Mouse (Mus musculus) limb, embryonic 14.5 days (tissue): ENCODE data around the gene 4930452B06Rik. TPM values are rescaled to one million over a fixed set of nuclear protein-coding genes. Genes with fewer than 3 reads are reported as not detected.

Experiments used
- ATAC-seq: fragments of 200-750 bp; cut with Nextera tagmentation; 2 replicates; pipeline ENCODE4 v1.8.0; 2017; ENCODE audit warnings: low read depth, moderate number of reproducible peaks, moderate TSS enrichment; ENCODE audit not compliant: low FRiP score
- DNase-seq: peaks from one replicate; pipeline ENCODE4 v3.0.0-alpha.2; 2015; ENCODE audit warnings: low spot score
- H3K27ac ChIP-seq: fragments of 300-500 bp; sonication (generic); replicated peaks from 2 replicates; pipeline ENCODE4 v1.5.1; 2014; ENCODE audit warnings: low read depth, mild to moderate bottlenecking, low read length, moderate library complexity, mixed read lengths
- H3K27me3 ChIP-seq: fragments of 300-500 bp; sonication (generic); 2 replicates; pipeline ENCODE4 v1.6.1; 2014; ENCODE audit warnings: low read length, mixed read lengths; ENCODE audit not compliant: control insufficient read depth, insufficient read depth
- H3K36me3 ChIP-seq: fragments of 300-500 bp; sonication (generic); 2 replicates; pipeline ENCODE4 v1.6.1; 2014; ENCODE audit warnings: mild to moderate bottlenecking, low read length, moderate library complexity, mixed read lengths; ENCODE audit not compliant: control insufficient read depth, insufficient read depth
- H3K4me1 ChIP-seq: fragments of 300-500 bp; sonication (generic); 2 replicates; pipeline ENCODE4 v1.6.1; 2014; ENCODE audit warnings: antibody characterized with exemption, low read length, mixed read lengths; ENCODE audit not compliant: control insufficient read depth, insufficient read depth
- H3K4me2 ChIP-seq: fragments of 300-500 bp; sonication (generic); replicated peaks from 2 replicates; pipeline ENCODE4 v1.6.1; 2014; ENCODE audit warnings: low read depth, mild to moderate bottlenecking, low read length, moderate library complexity; ENCODE audit not compliant: severe bottlenecking
- H3K4me3 ChIP-seq: fragments of 300-500 bp; sonication (generic); replicated peaks from 2 replicates; pipeline ENCODE4 v1.5.1; 2014; ENCODE audit warnings: low read length
- H3K9ac ChIP-seq: fragments of 300-500 bp; sonication (generic); 2 replicates; pipeline ENCODE4 v1.6.1; 2014; ENCODE audit warnings: mild to moderate bottlenecking, low read depth, low read length, moderate library complexity; ENCODE audit not compliant: severe bottlenecking
- H3K9me3 ChIP-seq: fragments of 300-500 bp; sonication (generic); 2 replicates; pipeline ENCODE4 v1.6.1; 2016; ENCODE audit warnings: low read length; ENCODE audit not compliant: control insufficient read depth
- POLR2A ChIP-seq: fragments of 200-500 bp; IDR thresholded peaks from 2 replicates; pipeline ENCODE4 v1.8.0; 2012; ENCODE audit warnings: inconsistent platforms, mild to moderate bottlenecking, moderate library complexity, borderline replicate concordance; ENCODE audit not compliant: insufficient read depth, insufficient read length; ENCODE audit errors: extremely low read depth
- WGBS: fragments of 180-500 bp; shearing (Covaris S2); extraction: QIAGEN DNeasy Blood & Tissue Kit; methylation state at CpG from one replicate; pipeline ENCODE4 v1.1.7; 2014; 5-methylcytosine and 5-hydroxymethylcytosine counted together
- polyA plus RNA-seq, 2 experiments: library from polyadenylated mRNA; depleted of rRNA in 1 of 2; stranded (reverse) in 1 of 2; unstranded in 1 of 2; fragments of >200 nt; fragmentation: Nextera tagmentation in 1 of 2; extraction: Ambion mirVana in 1 of 2; gene quantifications; 2 replicates each; pipeline versions ENCODE4 v1.2.1 to v1.2.3; 2012 to 2014

4930452B06Rik gene
- polyA plus RNA-seq, 2 experiments, result 2.7 to 5.0 TPM

DNA sequence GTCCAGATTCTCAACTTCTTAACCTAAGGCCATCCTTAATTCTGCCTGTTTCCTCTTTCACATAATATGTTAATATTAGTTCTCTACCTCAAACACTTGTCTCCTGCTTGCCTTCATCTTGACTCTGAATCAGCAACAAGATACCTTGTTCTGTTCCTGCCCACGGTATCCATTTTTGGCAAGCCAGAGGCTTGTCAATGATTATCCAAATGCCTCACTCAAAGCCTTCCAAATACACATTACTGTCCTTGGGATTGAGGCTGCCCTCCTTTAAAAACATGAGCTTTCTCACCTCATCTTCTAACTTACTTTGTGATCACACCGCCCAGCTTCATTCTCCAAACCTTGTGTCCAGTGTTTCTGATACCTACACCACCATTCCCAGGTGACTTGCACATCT lies 170.3 kb downstream of the 4930452B06Rik start:
- H3K36me3 ChIP-seq, result no peaks in the 10 kb centered on the region
- no peaks in the 10 kb centered on the region for H3K9me3 ChIP-seq
- H3K4me3 ChIP-seq, result no peak overlapping the region
- no peak overlapping the region for H3K27ac ChIP-seq
- WGBS, result 87% methylated on average over 2 of the region's 2 CpGs
- no peaks in the 10 kb centered on the region for H3K27me3 ChIP-seq
- TF ChIP-seq POLR2A, result no peak
- H3K9ac ChIP-seq, result no peak overlapping the region
- H3K4me2 ChIP-seq, result no peak overlapping the region
- DNase-seq, result no peak
- no peak for ATAC-seq
- H3K4me1 ChIP-seq, result no peaks in the 10 kb centered on the region

DNA sequence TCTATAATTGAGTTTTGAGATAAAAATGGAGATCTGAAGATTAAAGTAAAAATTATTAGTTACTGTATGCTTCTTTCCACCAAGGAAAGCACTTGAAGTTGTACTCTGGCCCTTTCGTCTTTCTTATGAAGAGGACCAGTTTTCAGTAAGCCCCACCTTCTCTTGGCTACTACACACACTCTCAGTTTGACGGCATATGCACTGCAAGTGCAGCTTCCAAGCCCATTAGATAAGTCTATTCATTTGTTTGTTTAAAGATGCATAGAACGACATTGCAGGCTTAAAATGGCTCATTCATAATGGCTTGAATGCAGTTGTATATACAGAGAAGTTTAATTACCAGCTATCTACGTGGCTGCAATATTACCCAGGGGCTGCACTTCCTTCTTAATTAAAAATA lies 171.1 kb downstream of the 4930452B06Rik start:
- Histone ChIP-seq H3K36me3 (no peaks in the 10 kb centered on the region), H3K4me1 (no peaks in the 10 kb centered on the region), H3K9ac (no peak overlapping the region), H3K4me3 (no peak overlapping the region), H3K9me3 (no peaks in the 10 kb centered on the region), H3K27ac (no peak overlapping the region), H3K27me3 (no peaks in the 10 kb centered on the region), H3K4me2 (no peak overlapping the region)
- no peak for TF ChIP-seq POLR2A
- no peak for DNase-seq
- 72% methylated on average over 4 of the region's 4 CpGs for WGBS
- no peak for ATAC-seq

DNA sequence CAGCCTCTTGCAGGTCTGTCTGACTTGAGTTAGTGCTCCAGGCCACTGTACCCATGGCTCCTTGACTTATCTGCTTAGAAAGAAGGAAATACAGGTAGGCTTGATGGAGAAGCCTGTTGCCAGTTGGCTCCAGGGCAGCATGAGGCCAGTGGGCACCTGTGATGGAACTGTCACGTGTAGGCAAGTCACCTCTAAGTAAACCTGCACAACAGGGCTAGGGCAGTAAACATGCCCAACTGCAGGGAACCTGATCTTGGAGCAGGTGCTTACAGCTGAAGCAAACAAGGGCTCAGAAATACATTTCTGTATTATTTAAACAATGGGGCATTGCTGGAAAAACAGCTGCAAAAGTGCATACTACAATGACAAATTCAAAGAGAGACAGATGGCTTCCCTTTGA lies 171.8 kb downstream of the 4930452B06Rik start:
- 71% methylated on average over 1 of the region's 1 CpGs for WGBS
- no peaks in the 10 kb centered on the region for H3K4me1 ChIP-seq
- H3K36me3 ChIP-seq, result no peaks in the 10 kb centered on the region
- no peaks in the 10 kb centered on the region for H3K9me3 ChIP-seq
- ATAC-seq (no peak), DNase-seq (no peak)
- H3K27ac ChIP-seq, result no peak overlapping the region
- no peak for TF ChIP-seq POLR2A
- no peaks in the 10 kb centered on the region for H3K27me3 ChIP-seq
- H3K4me3 ChIP-seq, result no peak overlapping the region
- H3K9ac ChIP-seq, result no peak overlapping the region
- no peak overlapping the region for H3K4me2 ChIP-seq

DNA sequence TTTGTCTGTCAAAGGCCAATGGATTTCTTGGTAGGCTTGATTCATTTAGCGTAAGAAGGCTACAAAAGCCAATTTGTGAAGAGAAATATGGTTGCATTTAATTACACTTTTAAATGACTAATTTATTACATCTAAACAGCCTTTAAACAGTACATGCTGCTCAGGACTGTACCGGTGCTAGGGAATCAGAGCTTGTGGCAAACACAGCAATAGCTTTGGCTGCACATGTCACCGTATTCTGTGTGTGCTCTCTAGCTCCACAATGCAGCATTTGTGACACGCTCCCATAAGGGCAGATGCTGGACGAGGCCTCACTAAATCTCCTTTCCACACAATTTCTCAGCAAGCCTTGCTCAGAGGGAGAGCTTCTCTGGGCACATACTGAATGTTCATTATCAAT lies 187.9 kb downstream of the 4930452B06Rik start:
- Histone ChIP-seq H3K9me3 (0 out of 2 replicates have a peak, but pooled peaks cover 5% of the 10 kb centered on the region), H3K27ac (no peak overlapping the region), H3K4me3 (no peak overlapping the region), H3K9ac (no peak overlapping the region), H3K36me3 (no peaks in the 10 kb centered on the region), H3K4me1 (peaks cover 5% of the 10 kb centered on the region; the same call in 1 of the 2 replicates), H3K4me2 (no peak overlapping the region), H3K27me3 (no peaks in the 10 kb centered on the region)
- WGBS, result 38% methylated on average over 5 of the region's 5 CpGs
- no peak for TF ChIP-seq POLR2A
- DNase-seq, result no peak
- no peak for ATAC-seq

DNA sequence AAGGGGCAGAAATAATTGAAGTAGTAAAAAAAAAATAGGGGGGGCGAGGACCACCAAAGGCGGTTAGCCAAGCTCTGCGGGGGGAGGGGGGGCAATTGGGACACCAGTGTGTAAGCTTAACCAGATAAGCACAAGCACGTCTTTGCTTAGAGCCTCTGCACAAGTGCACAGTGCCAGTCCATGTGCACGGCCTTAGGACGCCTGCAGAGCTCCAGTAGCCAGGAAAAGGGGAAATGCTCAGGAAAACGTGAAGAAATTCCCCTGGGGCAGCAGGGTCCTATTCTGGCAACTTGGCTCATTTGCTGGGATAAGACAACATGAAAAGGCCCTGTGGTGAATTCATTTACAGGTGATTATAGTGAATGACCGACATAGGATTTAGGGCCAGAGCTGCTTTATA lies 188.7 kb downstream of the 4930452B06Rik start:
- Histone ChIP-seq H3K27ac (no peak overlapping the region), H3K27me3 (no peaks in the 10 kb centered on the region), H3K4me1 (peaks cover 5% of the 10 kb centered on the region; the same call in 1 of the 2 replicates), H3K36me3 (no peaks in the 10 kb centered on the region), H3K9ac (no peak overlapping the region), H3K9me3 (0 out of 2 replicates have a peak, but pooled peaks cover 5% of the 10 kb centered on the region), H3K4me2 (no peak overlapping the region), H3K4me3 (no peak overlapping the region)
- 21% methylated on average over 8 of the region's 8 CpGs for WGBS
- DNase-seq (no peak), ATAC-seq (no peak)
- TF ChIP-seq POLR2A, result no peak

DNA sequence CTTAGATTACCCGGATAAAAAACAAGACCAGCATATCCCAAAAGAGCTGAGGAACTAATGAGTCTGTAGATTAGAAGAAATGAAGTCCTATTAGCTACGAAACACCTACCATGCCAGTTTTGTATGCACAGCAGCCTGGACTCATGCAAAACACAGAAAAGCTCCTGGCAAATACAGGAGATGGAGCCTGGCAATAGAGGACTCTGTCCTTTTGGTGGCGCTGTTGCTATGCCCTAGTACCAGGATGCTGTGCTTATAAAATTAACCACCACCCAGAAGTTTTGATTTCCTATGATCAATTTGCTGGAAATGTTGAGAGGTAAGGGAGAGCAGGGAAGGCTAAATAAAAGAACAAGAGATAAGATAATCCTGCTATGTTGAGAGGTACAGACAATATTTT lies 189.4 kb downstream of the 4930452B06Rik start:
- Histone ChIP-seq H3K4me2 (no peak overlapping the region), H3K4me3 (no peak overlapping the region), H3K27me3 (no peaks in the 10 kb centered on the region), H3K27ac (no peak overlapping the region), H3K4me1 (peaks cover 5% of the 10 kb centered on the region; the same call in 1 of the 2 replicates), H3K9ac (no peak overlapping the region), H3K9me3 (0 out of 2 replicates have a peak, but pooled peaks cover 5% of the 10 kb centered on the region), H3K36me3 (no peaks in the 10 kb centered on the region)
- TF ChIP-seq POLR2A, result no peak
- 65% methylated on average over 3 of the region's 3 CpGs for WGBS
- ATAC-seq (no peak), DNase-seq (peak; percentile 46)
